ENCODE assay signal across 8 mouse cellular contexts in genomic region chr4:124985671-124986602, GRCm38 (mm10). TPM values are rescaled to one million over a fixed set of nuclear protein-coding genes. Genes with fewer than 3 reads are reported as not detected.
DNase-seq lines count a peak whose midpoint lies in the region; ATAC-seq lines count a peak whose summit lies in the region.

Gene Rspo1 (plus strand): TSS chr4:124986430.

- no peak for DNase-seq in layer of hippocampus, postnatal 14 days (ENCODE audit: low spot score in 2 of 2)
- no peak for DNase-seq in layer of hippocampus, adult 8-10 months (ENCODE audit: low spot score in 2 of 2)
- DNase-seq in embryo, embryonic 10.5 days (ENCODE audit: low spot score), result peak; percentile 47
- DNase-seq in heart, postnatal 14 days, result peak; percentile 19 to 42
- DNase-seq in layer of hippocampus, postnatal 36 days, result no peak

- H3K27ac ChIP-seq in liver, embryonic 15.5 days (replicated peaks), result no peak within 1 kb of the TSS
- no peak within 1 kb of the TSS for H3K27ac ChIP-seq in stomach, embryonic 15.5 days

- intact Hi-C loops in heart, postnatal 14 days (cut with DNase I), result no loop called here

- WGBS in liver, embryonic 15.5 days (ENCODE audit: insufficient replicate concordance), result 2% methylated on average over 45 of the region's 62 CpGs
- 1% methylated on average over 56 of the region's 62 CpGs for WGBS in stomach, embryonic 15.5 days

- ATAC-seq in liver, embryonic 15.5 days (ENCODE audit: insufficient read depth), result no peak
- ATAC-seq in stomach, embryonic 15.5 days (ENCODE audit: insufficient read depth, low FRiP score, low read depth), result no peak
- ATAC-seq in erythroblast, adult 5-6 weeks (replicated peaks; ENCODE audit: low FRiP score, poor library complexity, severe bottlenecking), result no peak

- H3K27me3 ChIP-seq in liver, embryonic 15.5 days, result peaks cover 97% of the 10 kb centered on the region
- peaks cover 80% of the 10 kb centered on the region for H3K27me3 ChIP-seq in stomach, embryonic 15.5 days (replicated peaks)

- H3K4me1 ChIP-seq in liver, embryonic 15.5 days (replicated peaks), result peaks cover 10% of the 10 kb centered on the region; the same call in 1 of the 2 replicates
- H3K4me1 ChIP-seq in stomach, embryonic 15.5 days, result peaks cover 33% of the 10 kb centered on the region

- peak within 1 kb of the TSS; percentile 39 for H3K4me3 ChIP-seq in liver, embryonic 15.5 days (replicated peaks)
- H3K4me3 ChIP-seq in stomach, embryonic 15.5 days (replicated peaks), result peak within 1 kb of the TSS; percentile 52

- H3K36me3 ChIP-seq in liver, embryonic 15.5 days (replicated peaks), result no peaks in the 10 kb centered on the region
- H3K36me3 ChIP-seq in stomach, embryonic 15.5 days, result no peaks in the 10 kb centered on the region

- no peak within 1 kb of the TSS for H3K9ac ChIP-seq in liver, embryonic 15.5 days
- no peak within 1 kb of the TSS for H3K9ac ChIP-seq in stomach, embryonic 15.5 days

- no peaks in the 10 kb centered on the region for H3K9me3 ChIP-seq in liver, embryonic 15.5 days (replicated peaks)
- no peaks in the 10 kb centered on the region for H3K9me3 ChIP-seq in stomach, embryonic 15.5 days

- H3K4me2 ChIP-seq in liver, embryonic 15.5 days, result peak within 1 kb of the TSS; percentile 56
- H3K4me2 ChIP-seq in stomach, embryonic 15.5 days, result peak within 1 kb of the TSS; percentile 86

RNA-seq across cellular contexts. Expression of gene Rspo1, which starts in this region (rescaled TPM):
- total RNA-seq in layer of hippocampus, postnatal 14 days (2021), result 10 to 100 TPM; 13.0 to 18.6 TPM
- 1 to 10 TPM; 5.4 to 8.8 (median 7.9) TPM for total RNA-seq in layer of hippocampus, adult 8-10 months (2022)
- total RNA-seq in heart, postnatal 14 days (2021), result 1 to 10 TPM; 3.7 to 5.8 TPM
- 0.44 and 0.67 TPM in 2 replicates for polyA plus RNA-seq in liver, embryonic 15.5 days (2015; fragmentation: Nextera tagmentation; extraction: Ambion mirVana)
- 12.9 and 14.5 TPM in 2 replicates for polyA plus RNA-seq in stomach, embryonic 15.5 days (2015; fragmentation: Nextera tagmentation; extraction: Ambion mirVana)
- total RNA-seq in layer of hippocampus, postnatal 36 days (2021), result 1 to 10 TPM; 8.8 to 9.8 TPM
- total RNA-seq in erythroblast, adult 5-6 weeks (2015; ENCODE audit: low replicate concordance), result 0.58 TPM in 1 of 2 replicates, not detected in the other
- 0.42 TPM in 1 of 2 replicates, not detected in the other for total RNA-seq in erythroblast, adult 5-6 weeks (2017; ENCODE audit: low replicate concordance)

Comparison
In these comparisons a context has a peak if more than half of its experiments do, and no peak if none do; other contexts are left out.
1. DNase-seq: peak in embryo, embryonic 10.5 days (single experiment) and heart, postnatal 14 days (2 of 2); none in layer of hippocampus, postnatal 14 days (0 of 2), layer of hippocampus, adult 8-10 months (0 of 2) and layer of hippocampus, postnatal 36 days (0 of 2).